8 mouse cellular contexts compared by ENCODE assay signal in genomic region chr7:46919551-46920176, GRCm38 (mm10). TPM values are rescaled to one million over a fixed set of nuclear protein-coding genes. Genes with fewer than 3 reads are reported as not detected.
DNase-seq lines count a peak whose midpoint lies in the region; ATAC-seq and TF ChIP-seq lines count a peak whose summit lies in the region.

TSS of gene Tsg101 (minus strand) at chr7:46919969.

- no peaks in the 10 kb centered on the region for H3K36me3 ChIP-seq in heart, embryonic 11.5 days (ENCODE audit: control insufficient read depth, insufficient read depth, low read length)
- H3K36me3 ChIP-seq in kidney, embryonic 16.5 days (ENCODE audit: insufficient read depth, low read length), result no peaks in the 10 kb centered on the region
- no peaks in the 10 kb centered on the region for H3K36me3 ChIP-seq in liver, adult 2 months (ENCODE audit: control insufficient read depth, insufficient read depth, low read length)
- peaks cover 2% of the 10 kb centered on the region for H3K36me3 ChIP-seq in myocyte (ENCODE audit: control insufficient read depth, insufficient read depth)
- no peaks in the 10 kb centered on the region; the same call in 1 of the 2 replicates for H3K36me3 ChIP-seq in splenic B cell, adult 2 months (ENCODE audit: control insufficient read depth, insufficient read depth, low read length, poor library complexity, severe bottlenecking)

- H3K4me2 ChIP-seq in heart, embryonic 11.5 days, result peak within 1 kb of the TSS; percentile 71
- peak within 1 kb of the TSS; percentile 73 for H3K4me2 ChIP-seq in kidney, embryonic 16.5 days (replicated peaks; ENCODE audit: low read depth, low read length)
- H3K4me2 ChIP-seq in myocyte (ENCODE audit: low read depth), result peak within 1 kb of the TSS; percentile 93

- H3K9ac ChIP-seq in heart, embryonic 11.5 days (ENCODE audit: low read depth, low read length), result peak within 1 kb of the TSS; percentile 92
- H3K9ac ChIP-seq in kidney, embryonic 16.5 days (replicated peaks; ENCODE audit: low read length), result peak within 1 kb of the TSS; percentile 96
- H3K9ac ChIP-seq in liver, adult 2 months (ENCODE audit: low read depth, low read length), result peak within 1 kb of the TSS; percentile 90

- peak within 1 kb of the TSS; percentile 96 for H3ac ChIP-seq in myocyte (ENCODE audit: control insufficient read depth, insufficient read length)

- peak; percentile 95 to 97 for DNase-seq in B cell, adult 2 months
- peak; percentile 95 for DNase-seq in brain, adult 2 months (ENCODE audit: low read depth, low spot score)
- DNase-seq in liver, adult 2 months (ENCODE audit: extremely low read depth, low read depth, low spot score), result peak; percentile 74
- DNase-seq in splenic B cell, adult 2 months (ENCODE audit: low read depth, low spot score), result peak; percentile 91

- WGBS in heart, embryonic 11.5 days (ENCODE audit: insufficient replicate concordance), result under 1% methylated on average over 67 of the region's 75 CpGs
- WGBS in kidney, embryonic 16.5 days, result under 1% methylated on average over 61 of the region's 75 CpGs
- WGBS in liver, adult 2 months, result under 1% methylated on average over 73 of the region's 75 CpGs

- TF ChIP-seq POLR2A in liver, adult 2 months (IDR thresholded peaks at IDR 0.05; ENCODE audit: extremely low read depth, insufficient read depth, low read length), result peak; percentile 92
- TF ChIP-seq POLR2A in myocyte (IDR thresholded peaks at IDR 0.05; ENCODE audit: insufficient read length, low read depth), result peak; percentile 95

- H3K9me3 ChIP-seq in heart, embryonic 11.5 days (replicated peaks; ENCODE audit: control insufficient read depth, low read length), result no peaks in the 10 kb centered on the region
- H3K9me3 ChIP-seq in kidney, embryonic 16.5 days (ENCODE audit: low read length), result no peaks in the 10 kb centered on the region

- peaks cover 22% of the 10 kb centered on the region; the same call in 1 of the 2 replicates for H3K79me2 ChIP-seq in liver, adult 2 months (ENCODE audit: control insufficient read depth, insufficient read depth, low read length)
- H3K79me2 ChIP-seq in myocyte (ENCODE audit: control insufficient read depth, insufficient read depth), result peaks cover 48% of the 10 kb centered on the region

- no peaks in the 10 kb centered on the region for H3K27me3 ChIP-seq in heart, embryonic 11.5 days (ENCODE audit: control insufficient read depth, insufficient read depth, low read length)
- H3K27me3 ChIP-seq in kidney, embryonic 16.5 days (ENCODE audit: insufficient read depth, low read length), result no peaks in the 10 kb centered on the region
- no peaks in the 10 kb centered on the region for H3K27me3 ChIP-seq in liver, adult 2 months (ENCODE audit: control insufficient read depth, insufficient read depth, low read length)
- no peaks in the 10 kb centered on the region for H3K27me3 ChIP-seq in myocyte (ENCODE audit: control insufficient read depth, insufficient read depth, insufficient read length)
- H3K27me3 ChIP-seq in splenic B cell, adult 2 months (ENCODE audit: control insufficient read depth, insufficient read depth, low read length, poor library complexity, severe bottlenecking), result no peaks in the 10 kb centered on the region

- H3K27ac ChIP-seq in heart, embryonic 11.5 days (ENCODE audit: low read depth, low read length), result peak within 1 kb of the TSS; percentile 96
- H3K27ac ChIP-seq in kidney, embryonic 16.5 days (ENCODE audit: low read length), result peak within 1 kb of the TSS; percentile 97
- peak within 1 kb of the TSS; percentile 87 for H3K27ac ChIP-seq in liver, adult 2 months (replicated peaks; ENCODE audit: insufficient read depth, low read depth, low read length)

- TF ChIP-seq CTCF in liver, adult 2 months (IDR thresholded peaks at IDR 0.05; ENCODE audit: low read depth, low read length), result no peak

- H3K4me3 ChIP-seq in heart, embryonic 11.5 days (ENCODE audit: low read depth, low read length), result peak within 1 kb of the TSS; percentile 82
- H3K4me3 ChIP-seq in kidney, embryonic 16.5 days (ENCODE audit: low read length), result peak within 1 kb of the TSS; percentile 81
- H3K4me3 ChIP-seq in liver, adult 2 months (ENCODE audit: insufficient read depth, low read depth, low read length), result peak within 1 kb of the TSS; percentile 85
- H3K4me3 ChIP-seq in myocyte, result peak within 1 kb of the TSS; percentile 84

- peak; percentile 98 for ATAC-seq in erythroblast, adult 5-6 weeks (replicated peaks; ENCODE audit: low FRiP score, poor library complexity, severe bottlenecking)
- ATAC-seq in heart, embryonic 11.5 days (replicated peaks; ENCODE audit: insufficient number of reproducible peaks, low FRiP score, low TSS enrichment), result peak; percentile 92
- ATAC-seq in kidney, embryonic 16.5 days (ENCODE audit: low FRiP score, low TSS enrichment), result peak; percentile 96

- peaks cover 16% of the 10 kb centered on the region; the same call in 1 of the 2 replicates for H3K4me1 ChIP-seq in heart, embryonic 11.5 days (ENCODE audit: control insufficient read depth, insufficient read depth, low read length)
- H3K4me1 ChIP-seq in kidney, embryonic 16.5 days (ENCODE audit: insufficient read depth, low read length), result peaks cover 19% of the 10 kb centered on the region
- peaks cover 4% of the 10 kb centered on the region; the same call in 1 of the 2 replicates for H3K4me1 ChIP-seq in liver, adult 2 months (ENCODE audit: control insufficient read depth, insufficient read depth, low read length)

TF ChIP-seq in myocyte, 11 proteins besides CTCF, POLR2A, EP300 and RAD21:
- no peak for TF ChIP-seq CEBPB (IDR thresholded peaks at IDR 0.05; ENCODE audit: insufficient read depth, poor library complexity, severe bottlenecking)
- TF ChIP-seq POLR2AphosphoS2 (IDR thresholded peaks at IDR 0.05; ENCODE audit: insufficient read length, low read depth), result peak; percentile 99
- TF ChIP-seq MAX (IDR thresholded peaks at IDR 0.05; ENCODE audit: low read depth), result no peak
- no peak for TF ChIP-seq TCF12 (IDR thresholded peaks at IDR 0.05; ENCODE audit: insufficient read depth, poor library complexity, severe bottlenecking)
- TF ChIP-seq REST (IDR thresholded peaks at IDR 0.05; ENCODE audit: insufficient read depth, insufficient read length), result no peak
- TF ChIP-seq MYOG (IDR thresholded peaks at IDR 0.05; ENCODE audit: control insufficient read depth in 1 of 3, insufficient read depth in 1 of 3, insufficient read length in 2 of 3, low read depth in 2 of 3), result no peak
- TF ChIP-seq MYOD1 (IDR thresholded peaks at IDR 0.05; ENCODE audit: control insufficient read depth in 1 of 3, insufficient read length in 2 of 3, low read depth in 2 of 3), result no peak
- TF ChIP-seq SRF (IDR thresholded peaks at IDR 0.05; ENCODE audit: control insufficient read depth, insufficient read length, low read depth), result no peak
- TF ChIP-seq TCF3 (IDR thresholded peaks at IDR 0.05; ENCODE audit: insufficient read length, low read depth), result no peak
- TF ChIP-seq E2F4 (IDR thresholded peaks at IDR 0.05; ENCODE audit: insufficient read depth), result peak; percentile 2
- no peak for TF ChIP-seq USF1 (IDR thresholded peaks at IDR 0.05; ENCODE audit: low read depth)

RNA-seq across cellular contexts. Expression of gene Tsg101, which starts in this region (rescaled TPM):
- 36.6 and 56.5 TPM in 2 replicates for total RNA-seq in erythroblast, adult 5-6 weeks (2015; ENCODE audit: low replicate concordance)
- total RNA-seq in erythroblast, adult 5-6 weeks (2017; ENCODE audit: low replicate concordance), result 19.3 and 26.5 TPM in 2 replicates
- polyA plus RNA-seq in heart, embryonic 11.5 days (2014; fragmentation: Nextera tagmentation; extraction: Ambion mirVana), result 199 and 205 TPM in 2 replicates
- 163 and 179 TPM in 2 replicates for polyA plus RNA-seq in kidney, embryonic 16.5 days (2015; fragmentation: Nextera tagmentation; extraction: Ambion mirVana)
- 19.5 and 20.3 TPM in 2 replicates for total RNA-seq in liver, adult 2 months (2014; rRNA removed)
- polyA plus RNA-seq in liver, adult 2 months (2012; rRNA removed), result 33.4 and 43.6 TPM in 2 replicates
- 68.5 TPM for polyA plus RNA-seq in myocyte (2012; fragmentation: generic; extraction: Trizol)

Comparison
In these comparisons a context has a peak if more than half of its experiments do, and no peak if none do; other contexts are left out.
1. Peak in every context shown above with its lines: DNase-seq, ATAC-seq, H3K4me3 ChIP-seq and H3K27ac ChIP-seq.